ENCODE assay signal across 12 mouse cellular contexts in the genomic region with DNA sequence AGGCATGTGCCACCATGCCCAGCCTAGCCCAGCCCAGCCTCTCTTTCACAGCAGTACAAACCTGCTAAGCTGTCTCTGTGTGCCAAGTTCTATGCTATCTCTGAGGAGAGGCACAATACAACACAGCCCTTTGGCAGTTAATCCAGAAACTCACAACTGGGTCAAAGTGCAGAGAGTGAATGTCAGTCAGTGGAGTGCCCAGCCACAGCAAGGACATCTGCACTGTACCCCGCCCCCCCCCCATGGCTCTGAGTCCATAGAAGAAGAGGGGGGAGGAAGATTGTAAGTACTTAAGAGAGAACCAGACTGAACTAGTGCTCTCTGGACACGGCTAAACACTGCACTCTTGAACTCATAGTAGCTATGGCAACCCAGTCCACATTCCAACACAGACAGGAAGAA. TPM values are rescaled to one million over a fixed set of nuclear protein-coding genes. Genes with fewer than 3 reads are reported as not detected.
A peak's percentile ranks its signal among the peaks of the same experiment; 100 is the strongest.
DNase-seq lines count a peak whose midpoint lies in the region; ATAC-seq and TF ChIP-seq lines count a peak whose summit lies in the region.
"Had no signal": no experiment of that assay in that cellular context is flagged by ENCODE, and none has a peak within 500 bp of the region (broad histone marks: within the 10 kb centered on the region; RNA-seq: fewer than 3 reads in every experiment).

No protein-coding gene starts in this region.

- H3K4me1 ChIP-seq in liver, adult 2 months (ENCODE audit: control insufficient read depth, insufficient read depth, low read length), result peaks cover 17% of the 10 kb centered on the region
- peaks cover 7% of the 10 kb centered on the region for H3K4me1 ChIP-seq in liver, embryonic 11.5 days (replicated peaks; ENCODE audit: control insufficient read depth, insufficient read depth, low read length)
- H3K4me1 ChIP-seq in kidney, embryonic 16.5 days (ENCODE audit: insufficient read depth, low read length), result no peaks in the 10 kb centered on the region
- no peaks in the 10 kb centered on the region for H3K4me1 ChIP-seq in stomach, embryonic 14.5 days (ENCODE audit: control insufficient read depth, insufficient read depth, low read length)

- H3K27ac ChIP-seq in liver, adult 2 months (replicated peaks; ENCODE audit: insufficient read depth, low read depth, low read length), result no peak overlapping the region
- H3K27ac ChIP-seq in liver, embryonic 11.5 days (ENCODE audit: low read depth, low read length), result no peak overlapping the region
- peak overlapping the region; percentile 44; the same call in 1 of the 2 replicates for H3K27ac ChIP-seq in kidney, embryonic 16.5 days (ENCODE audit: low read length)
- H3K27ac ChIP-seq in stomach, embryonic 14.5 days (ENCODE audit: low read length), result no peak overlapping the region

- no peak overlapping the region for H3K4me2 ChIP-seq in liver, embryonic 11.5 days
- no peak overlapping the region for H3K4me2 ChIP-seq in kidney, embryonic 16.5 days (replicated peaks; ENCODE audit: low read depth, low read length)
- no peak overlapping the region for H3K4me2 ChIP-seq in stomach, embryonic 14.5 days (replicated peaks; ENCODE audit: low read depth, low read length)

- no peak for ATAC-seq in liver, embryonic 11.5 days (replicated peaks; ENCODE audit: low FRiP score)
- peak; percentile 93 for ATAC-seq in kidney, embryonic 16.5 days (ENCODE audit: low FRiP score, low TSS enrichment)
- 0 out of 2 replicates have a peak, but pooled peaks have one; percentile 28 for ATAC-seq in stomach, embryonic 14.5 days (ENCODE audit: insufficient number of reproducible peaks, insufficient read depth, low FRiP score, low read depth)
- ATAC-seq in megakaryocyte progenitor cell, adult 5-6 weeks (replicated peaks; ENCODE audit: poor library complexity), result no peak

- H3K36me3 ChIP-seq in liver, adult 2 months (ENCODE audit: control insufficient read depth, insufficient read depth, low read length), result no peaks in the 10 kb centered on the region
- no peaks in the 10 kb centered on the region for H3K36me3 ChIP-seq in liver, embryonic 11.5 days (ENCODE audit: control insufficient read depth, insufficient read depth, low read length)
- H3K36me3 ChIP-seq in kidney, embryonic 16.5 days (ENCODE audit: insufficient read depth, low read length), result no peaks in the 10 kb centered on the region
- no peaks in the 10 kb centered on the region for H3K36me3 ChIP-seq in stomach, embryonic 14.5 days (ENCODE audit: control insufficient read depth, insufficient read depth, low read length)

- WGBS in liver, adult 2 months, result 20% methylated on average over 2 of the region's 2 CpGs
- WGBS in liver, embryonic 11.5 days, result 55% methylated on average over 2 of the region's 2 CpGs
- WGBS in kidney, embryonic 16.5 days, result 57% methylated on average over 2 of the region's 2 CpGs
- WGBS in stomach, embryonic 14.5 days, result 27% methylated on average over 2 of the region's 2 CpGs

- peak; percentile 86 for DNase-seq in liver, adult 2 months (ENCODE audit: extremely low read depth, low read depth, low spot score)
- DNase-seq in liver, embryonic 11.5 days (ENCODE audit: low spot score), result no peak
- DNase-seq in heart, adult 9 months (ENCODE audit: low spot score in 2 of 2), result peak; percentile 60 to 68
- DNase-seq in cerebellum, postnatal 14 days, result no peak
- no peak for DNase-seq in cerebellum, adult 9-10 months

- no peak overlapping the region for H3K9ac ChIP-seq in liver, adult 2 months (ENCODE audit: low read depth, low read length)
- H3K9ac ChIP-seq in liver, embryonic 11.5 days (ENCODE audit: low read depth, low read length), result no peak overlapping the region
- H3K9ac ChIP-seq in kidney, embryonic 16.5 days (replicated peaks; ENCODE audit: low read length), result no peak overlapping the region
- no peak overlapping the region for H3K9ac ChIP-seq in stomach, embryonic 14.5 days (replicated peaks; ENCODE audit: low read depth, low read length)

- TF ChIP-seq POLR2A in liver, adult 2 months (IDR thresholded peaks at IDR 0.05; ENCODE audit: extremely low read depth, insufficient read depth, low read length), result no peak

- no peaks in the 10 kb centered on the region for H3K27me3 ChIP-seq in liver, adult 2 months (ENCODE audit: control insufficient read depth, insufficient read depth, low read length)
- H3K27me3 ChIP-seq in liver, embryonic 11.5 days (replicated peaks; ENCODE audit: control insufficient read depth, insufficient read depth, low read length), result no peaks in the 10 kb centered on the region; the same call in 1 of the 2 replicates
- no peaks in the 10 kb centered on the region for H3K27me3 ChIP-seq in kidney, embryonic 16.5 days (ENCODE audit: insufficient read depth, low read length)
- no peaks in the 10 kb centered on the region for H3K27me3 ChIP-seq in stomach, embryonic 14.5 days (ENCODE audit: control insufficient read depth, insufficient read depth, low read length)

- H3K4me3 ChIP-seq in liver, adult 2 months (ENCODE audit: insufficient read depth, low read depth, low read length), result no peak overlapping the region
- no peak overlapping the region for H3K4me3 ChIP-seq in liver, embryonic 11.5 days (ENCODE audit: low read depth, low read length)
- H3K4me3 ChIP-seq in kidney, embryonic 16.5 days (ENCODE audit: low read length), result no peak overlapping the region
- H3K4me3 ChIP-seq in stomach, embryonic 14.5 days (ENCODE audit: low read depth, low read length), result no peak overlapping the region
- H3K4me3 ChIP-seq: erythroblast, embryonic 14.5 days had no signal

- no peaks in the 10 kb centered on the region for H3K79me2 ChIP-seq in liver, adult 2 months (ENCODE audit: control insufficient read depth, insufficient read depth, low read length)

- TF ChIP-seq CTCF in liver, adult 2 months (IDR thresholded peaks at IDR 0.05; ENCODE audit: low read depth, low read length), result no peak

- H3K9me3 ChIP-seq in liver, embryonic 11.5 days (ENCODE audit: control insufficient read depth, low read length), result no peaks in the 10 kb centered on the region
- H3K9me3 ChIP-seq in kidney, embryonic 16.5 days (ENCODE audit: low read length), result no peaks in the 10 kb centered on the region
- H3K9me3 ChIP-seq in stomach, embryonic 14.5 days (ENCODE audit: control insufficient read depth, low read depth, low read length), result no peaks in the 10 kb centered on the region

RNA-seq across cellular contexts. Expression of a gene that starts 55.3 kb away (rescaled TPM):
- not detected in 2 replicates for total RNA-seq in liver, adult 2 months (2014; rRNA removed)
- polyA plus RNA-seq in liver, adult 2 months (2012; rRNA removed), result not detected in 2 replicates
- polyA plus RNA-seq in liver, embryonic 11.5 days (2014; fragmentation: Nextera tagmentation; extraction: Ambion mirVana), result not detected in 2 replicates
- polyA plus RNA-seq in kidney, embryonic 16.5 days (2015; fragmentation: Nextera tagmentation; extraction: Ambion mirVana), result not detected in 2 replicates
- not detected in 2 replicates for polyA plus RNA-seq in stomach, embryonic 14.5 days (2014; fragmentation: Nextera tagmentation; extraction: Ambion mirVana)
- total RNA-seq in megakaryocyte progenitor cell, adult 5-6 weeks (2015), result not detected in 2 replicates
- not detected in 2 replicates for total RNA-seq in megakaryocyte progenitor cell, adult 5-6 weeks (2017)
- total RNA-seq: hematopoietic stem cell, adult 5-6 weeks had no signal
- polyA plus RNA-seq: erythroblast, embryonic 14.5 days; limb, embryonic 14.5 days; neural tube, embryonic 11.5 days had no signal

RNA-seq across cellular contexts. Expression of a gene that starts 57.4 kb away (rescaled TPM):
- 16.0 and 36.5 TPM in 2 replicates for total RNA-seq in liver, adult 2 months (2014; rRNA removed)
- polyA plus RNA-seq in liver, adult 2 months (2012; rRNA removed), result 3.9 and 4.4 TPM in 2 replicates
- 220 and 245 TPM in 2 replicates for polyA plus RNA-seq in liver, embryonic 11.5 days (2014; fragmentation: Nextera tagmentation; extraction: Ambion mirVana)
- polyA plus RNA-seq in kidney, embryonic 16.5 days (2015; fragmentation: Nextera tagmentation; extraction: Ambion mirVana), result 46.5 and 48.5 TPM in 2 replicates
- 60.5 and 73.2 TPM in 2 replicates for polyA plus RNA-seq in stomach, embryonic 14.5 days (2014; fragmentation: Nextera tagmentation; extraction: Ambion mirVana)
- 111 and 138 TPM in 2 replicates for total RNA-seq in megakaryocyte progenitor cell, adult 5-6 weeks (2015)
- total RNA-seq in megakaryocyte progenitor cell, adult 5-6 weeks (2017), result 110 and 143 TPM in 2 replicates

Comparison
In these comparisons a context has a peak if more than half of its experiments do, and no peak if none do; other contexts are left out.
1. DNase-seq: peak in liver, adult 2 months (single experiment) and heart, adult 9 months (2 of 2); none in liver, embryonic 11.5 days (single experiment), cerebellum, postnatal 14 days (0 of 2) and cerebellum, adult 9-10 months (single experiment).
2. ATAC-seq: peak in kidney, embryonic 16.5 days (single experiment) and stomach, embryonic 14.5 days (single experiment); none in liver, embryonic 11.5 days (single experiment) and megakaryocyte progenitor cell, adult 5-6 weeks (single experiment).